Mouse (Mus musculus) limb, embryonic 14.5 days (tissue): Measurements from ENCODE around the gene Cald1. TPM values are rescaled to one million over a fixed set of nuclear protein-coding genes. Genes with fewer than 3 reads are reported as not detected.

Source experiments
- ATAC-seq: fragments of 200-750 bp; cut with Nextera tagmentation; 2 replicates; pipeline ENCODE4 v1.8.0; 2017; ENCODE audit warnings: low read depth, moderate number of reproducible peaks, moderate TSS enrichment; ENCODE audit not compliant: low FRiP score
- DNase-seq: peaks from one replicate; pipeline ENCODE4 v3.0.0-alpha.2; 2015; ENCODE audit warnings: low spot score
- H3K27ac ChIP-seq: fragments of 300-500 bp; sonication (generic); replicated peaks from 2 replicates; pipeline ENCODE4 v1.5.1; 2014; ENCODE audit warnings: low read depth, mild to moderate bottlenecking, low read length, moderate library complexity, mixed read lengths
- H3K27me3 ChIP-seq: fragments of 300-500 bp; sonication (generic); 2 replicates; pipeline ENCODE4 v1.6.1; 2014; ENCODE audit warnings: low read length, mixed read lengths; ENCODE audit not compliant: control insufficient read depth, insufficient read depth
- H3K36me3 ChIP-seq: fragments of 300-500 bp; sonication (generic); 2 replicates; pipeline ENCODE4 v1.6.1; 2014; ENCODE audit warnings: mild to moderate bottlenecking, low read length, moderate library complexity, mixed read lengths; ENCODE audit not compliant: control insufficient read depth, insufficient read depth
- H3K4me1 ChIP-seq: fragments of 300-500 bp; sonication (generic); 2 replicates; pipeline ENCODE4 v1.6.1; 2014; ENCODE audit warnings: antibody characterized with exemption, low read length, mixed read lengths; ENCODE audit not compliant: control insufficient read depth, insufficient read depth
- H3K4me2 ChIP-seq: fragments of 300-500 bp; sonication (generic); replicated peaks from 2 replicates; pipeline ENCODE4 v1.6.1; 2014; ENCODE audit warnings: low read depth, mild to moderate bottlenecking, low read length, moderate library complexity; ENCODE audit not compliant: severe bottlenecking
- H3K4me3 ChIP-seq: fragments of 300-500 bp; sonication (generic); replicated peaks from 2 replicates; pipeline ENCODE4 v1.5.1; 2014; ENCODE audit warnings: low read length
- H3K9ac ChIP-seq: fragments of 300-500 bp; sonication (generic); 2 replicates; pipeline ENCODE4 v1.6.1; 2014; ENCODE audit warnings: mild to moderate bottlenecking, low read depth, low read length, moderate library complexity; ENCODE audit not compliant: severe bottlenecking
- H3K9me3 ChIP-seq: fragments of 300-500 bp; sonication (generic); 2 replicates; pipeline ENCODE4 v1.6.1; 2016; ENCODE audit warnings: low read length; ENCODE audit not compliant: control insufficient read depth
- POLR2A ChIP-seq: fragments of 200-500 bp; IDR thresholded peaks from 2 replicates; pipeline ENCODE4 v1.8.0; 2012; ENCODE audit warnings: inconsistent platforms, mild to moderate bottlenecking, moderate library complexity, borderline replicate concordance; ENCODE audit not compliant: insufficient read depth, insufficient read length; ENCODE audit errors: extremely low read depth
- WGBS: fragments of 180-500 bp; shearing (Covaris S2); extraction: QIAGEN DNeasy Blood & Tissue Kit; methylation state at CpG from one replicate; pipeline ENCODE4 v1.1.7; 2014; 5-methylcytosine and 5-hydroxymethylcytosine counted together
- polyA plus RNA-seq, 2 experiments: library from polyadenylated mRNA; depleted of rRNA in 1 of 2; stranded (reverse) in 1 of 2; unstranded in 1 of 2; fragments of >200 nt; fragmentation: Nextera tagmentation in 1 of 2; extraction: Ambion mirVana in 1 of 2; gene quantifications; 2 replicates each; pipeline versions ENCODE4 v1.2.1 to v1.2.3; 2012 to 2014

Cald1 gene
- polyA plus RNA-seq, 2 experiments: 127 to 231 TPM

GRCm38 (mm10) chr6:34640226-34640625 lies 41.9 kb downstream of the Cald1 start:
- Histone ChIP-seq H3K4me1 (peaks cover 21% of the 10 kb centered on the region), H3K4me3 (no peak overlapping the region), H3K36me3 (no peaks in the 10 kb centered on the region), H3K9me3 (no peaks in the 10 kb centered on the region), H3K27me3 (no peaks in the 10 kb centered on the region), H3K9ac (no peak overlapping the region), H3K4me2 (no peak overlapping the region), H3K27ac (no peak overlapping the region)
- DNase-seq (no peak), ATAC-seq (no peak)
- no peak for TF ChIP-seq POLR2A
- 71% methylated on average over 9 of the region's 9 CpGs for WGBS

- no peak overlapping the region for H3K9ac ChIP-seq
- DNase-seq (no peak), ATAC-seq (no peak)
- no peaks in the 10 kb centered on the region for H3K27me3 ChIP-seq
- H3K4me1 ChIP-seq: peaks cover 21% of the 10 kb centered on the region
- no peak overlapping the region for H3K4me2 ChIP-seq
- H3K9me3 ChIP-seq: no peaks in the 10 kb centered on the region
- no peak overlapping the region for H3K4me3 ChIP-seq
- no peak overlapping the region for H3K27ac ChIP-seq
- no peaks in the 10 kb centered on the region for H3K36me3 ChIP-seq
- TF ChIP-seq POLR2A: no peak
Measured at GRCm38 (mm10) chr6:34641081-34641480, 42.8 kb downstream of the Cald1 start.

GRCm38 (mm10) chr6:34642075-34642547 lies 43.8 kb downstream of the Cald1 start:
- no peak for TF ChIP-seq POLR2A
- DNase-seq (peak; percentile 38), ATAC-seq (no peak)
- H3K27ac ChIP-seq: no peak overlapping the region
- H3K4me3 ChIP-seq: no peak overlapping the region
- no peaks in the 10 kb centered on the region for H3K27me3 ChIP-seq
- no peaks in the 10 kb centered on the region for H3K9me3 ChIP-seq
- WGBS: 49% methylated on average over 5 of the region's 5 CpGs
- no peak overlapping the region for H3K4me2 ChIP-seq
- peaks cover 21% of the 10 kb centered on the region for H3K4me1 ChIP-seq
- no peaks in the 10 kb centered on the region for H3K36me3 ChIP-seq
- no peak overlapping the region for H3K9ac ChIP-seq

- 66% methylated on average over 5 of the region's 5 CpGs for WGBS
- no peak overlapping the region for H3K27ac ChIP-seq
- TF ChIP-seq POLR2A: no peak
- H3K4me1 ChIP-seq: peaks cover 24% of the 10 kb centered on the region
- no peaks in the 10 kb centered on the region for H3K27me3 ChIP-seq
- DNase-seq (no peak), ATAC-seq (no peak)
- no peak overlapping the region for H3K4me2 ChIP-seq
- no peak overlapping the region for H3K4me3 ChIP-seq
- H3K9me3 ChIP-seq: no peaks in the 10 kb centered on the region
- no peak overlapping the region for H3K9ac ChIP-seq
- no peaks in the 10 kb centered on the region for H3K36me3 ChIP-seq
Measured at GRCm38 (mm10) chr6:34648017-34648787, 49.9 kb downstream of the Cald1 start.

GRCm38 (mm10) chr6:34651298-34651697 lies 53.0 kb downstream of the Cald1 start:
- WGBS: 74% methylated on average over 7 of the region's 7 CpGs
- H3K36me3 ChIP-seq: no peaks in the 10 kb centered on the region
- peaks cover 24% of the 10 kb centered on the region for H3K4me1 ChIP-seq
- TF ChIP-seq POLR2A: no peak
- H3K4me2 ChIP-seq: no peak overlapping the region
- H3K4me3 ChIP-seq: no peak overlapping the region
- no peaks in the 10 kb centered on the region for H3K27me3 ChIP-seq
- no peak for DNase-seq
- H3K27ac ChIP-seq: no peak overlapping the region
- H3K9me3 ChIP-seq: no peaks in the 10 kb centered on the region
- no peak; the same call in 1 of the 2 replicates for ATAC-seq
- no peak overlapping the region for H3K9ac ChIP-seq

GRCm38 (mm10) chr6:34655719-34656118 lies 57.4 kb downstream of the Cald1 start:
- ATAC-seq: no peak
- WGBS: 79% methylated on average over 3 of the region's 3 CpGs
- TF ChIP-seq POLR2A: no peak
- Histone ChIP-seq H3K4me2 (no peak overlapping the region), H3K4me1 (peaks cover 14% of the 10 kb centered on the region), H3K4me3 (no peak overlapping the region), H3K27me3 (no peaks in the 10 kb centered on the region), H3K36me3 (no peaks in the 10 kb centered on the region), H3K27ac (no peak overlapping the region), H3K9me3 (no peaks in the 10 kb centered on the region), H3K9ac (no peak overlapping the region)
- DNase-seq: no peak
